Mouse (Mus musculus): ENCODE data around the gene Olfr917. TPM values are rescaled to one million over a fixed set of nuclear protein-coding genes. Genes with fewer than 3 reads are reported as not detected.

Gene Olfr917
- polyA plus RNA-seq (2014; fragmentation: Nextera tagmentation; extraction: Ambion mirVana), result not detected in 2 replicates

DNA sequence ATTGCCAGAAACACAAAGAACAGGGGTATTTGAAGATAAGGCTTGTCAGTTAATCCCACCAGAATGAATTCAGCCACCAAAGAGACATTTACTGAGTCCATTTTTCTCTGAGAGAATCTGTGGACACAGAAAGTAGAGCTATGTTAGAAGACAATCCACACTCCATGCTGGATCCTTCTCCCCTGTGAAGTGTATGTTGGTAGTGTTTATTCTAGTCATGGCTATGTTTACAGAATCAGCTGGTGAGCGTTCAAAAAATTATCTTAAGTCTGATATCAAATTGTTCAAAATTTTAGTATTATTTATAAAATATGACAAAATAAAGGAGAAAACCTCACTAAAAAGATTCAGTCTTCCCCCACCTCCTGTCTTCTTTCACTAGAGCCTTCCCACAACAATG lies at the start of gene Olfr917:
Gene Olfr917, minus strand, starts transcription at position 101 of the 400 bp plus-strand sequence.
- H3K4me3 ChIP-seq (ENCODE audit: low read depth, low read length), result no peak within 1 kb of the TSS
- DNase-seq (ENCODE audit: low spot score, missing footprints), result no peak
- H3K27me3 ChIP-seq (ENCODE audit: control insufficient read depth, insufficient read depth, low read length), result no peaks in the 10 kb centered on the region
- no peak for ATAC-seq (ENCODE audit: low FRiP score)
- H3K4me1 ChIP-seq (ENCODE audit: control insufficient read depth, insufficient read depth, low read length), result no peaks in the 10 kb centered on the region
- 88% methylated on average over 1 of the region's 1 CpGs for WGBS
- H3K9me3 ChIP-seq (ENCODE audit: control insufficient read depth, low read length), result no peaks in the 10 kb centered on the region
- H3K27ac ChIP-seq (ENCODE audit: low read depth, low read length), result no peak within 1 kb of the TSS
- H3K36me3 ChIP-seq (ENCODE audit: control insufficient read depth, insufficient read depth, low read length), result no peaks in the 10 kb centered on the region
- no peak within 1 kb of the TSS for H3K9ac ChIP-seq (ENCODE audit: low read length)
- H3K4me2 ChIP-seq, result no peak within 1 kb of the TSS

DNA sequence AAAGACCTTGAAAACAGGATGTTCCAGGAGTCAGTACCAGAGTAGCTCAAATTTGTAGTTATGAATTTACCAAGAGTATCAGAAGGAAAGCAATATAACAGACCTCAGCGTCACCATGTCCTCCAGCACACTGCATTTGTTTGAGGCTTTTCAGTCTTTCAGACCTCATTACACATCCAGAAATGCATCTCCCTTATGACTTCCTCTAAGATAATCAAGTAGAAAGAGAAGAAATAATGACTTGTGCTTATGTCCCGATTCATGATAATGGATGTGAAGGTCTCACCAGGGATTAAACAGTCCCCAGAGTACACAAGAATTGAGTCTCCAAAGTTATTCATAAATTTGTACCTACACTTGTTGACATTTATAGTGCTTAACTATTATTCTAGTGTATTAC lies 8.9 kb upstream of the Olfr917 start, which contains the start of gene Olfr918:
Gene Olfr918, minus strand, starts transcription at position 101 of the 400 bp plus-strand sequence.
- Histone ChIP-seq H3K9me3 (ENCODE audit: control insufficient read depth, low read length) (no peaks in the 10 kb centered on the region), H3K27me3 (ENCODE audit: control insufficient read depth, insufficient read depth, low read length) (no peaks in the 10 kb centered on the region), H3K27ac (ENCODE audit: low read depth, low read length) (no peak within 1 kb of the TSS), H3K4me1 (ENCODE audit: control insufficient read depth, insufficient read depth, low read length) (no peaks in the 10 kb centered on the region), H3K9ac (ENCODE audit: low read length) (no peak within 1 kb of the TSS), H3K4me2 (no peak within 1 kb of the TSS), H3K36me3 (ENCODE audit: control insufficient read depth, insufficient read depth, low read length) (no peaks in the 10 kb centered on the region), H3K4me3 (ENCODE audit: low read depth, low read length) (no peak within 1 kb of the TSS)
- 87% methylated on average over 2 of the region's 2 CpGs for WGBS
- DNase-seq (ENCODE audit: low spot score, missing footprints) (no peak), ATAC-seq (ENCODE audit: low FRiP score) (no peak)

DNA sequence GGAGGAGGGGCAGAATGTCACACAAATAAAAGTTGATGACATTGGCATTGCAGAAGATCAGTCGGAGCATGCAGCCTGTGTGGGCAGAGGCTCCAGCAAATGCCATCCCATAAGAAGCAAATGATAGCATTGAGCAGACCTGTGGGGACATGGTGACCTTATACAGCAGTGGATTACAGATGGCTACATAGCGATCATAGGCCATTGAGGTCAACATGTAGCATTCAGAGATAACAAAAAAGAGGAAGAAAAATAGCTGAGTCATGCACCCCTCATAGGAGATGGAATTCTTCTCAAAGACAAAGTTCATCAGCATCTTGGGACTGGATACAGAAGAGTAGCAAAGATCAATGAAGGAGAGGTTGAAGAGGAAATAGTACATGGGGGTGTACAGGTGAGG lies 7.2 kb upstream of the Olfr917 start:
- DNase-seq (ENCODE audit: low spot score, missing footprints) (no peak), ATAC-seq (ENCODE audit: low FRiP score) (no peak)
- no peak overlapping the region for H3K9ac ChIP-seq (ENCODE audit: low read length)
- WGBS, result 92% methylated on average over 2 of the region's 2 CpGs
- H3K27ac ChIP-seq (ENCODE audit: low read depth, low read length), result no peak overlapping the region
- H3K9me3 ChIP-seq (ENCODE audit: control insufficient read depth, low read length), result no peaks in the 10 kb centered on the region
- no peaks in the 10 kb centered on the region for H3K4me1 ChIP-seq (ENCODE audit: control insufficient read depth, insufficient read depth, low read length)
- no peaks in the 10 kb centered on the region for H3K36me3 ChIP-seq (ENCODE audit: control insufficient read depth, insufficient read depth, low read length)
- H3K27me3 ChIP-seq (ENCODE audit: control insufficient read depth, insufficient read depth, low read length), result no peaks in the 10 kb centered on the region
- H3K4me2 ChIP-seq, result no peak overlapping the region
- no peak overlapping the region for H3K4me3 ChIP-seq (ENCODE audit: low read depth, low read length)

DNA sequence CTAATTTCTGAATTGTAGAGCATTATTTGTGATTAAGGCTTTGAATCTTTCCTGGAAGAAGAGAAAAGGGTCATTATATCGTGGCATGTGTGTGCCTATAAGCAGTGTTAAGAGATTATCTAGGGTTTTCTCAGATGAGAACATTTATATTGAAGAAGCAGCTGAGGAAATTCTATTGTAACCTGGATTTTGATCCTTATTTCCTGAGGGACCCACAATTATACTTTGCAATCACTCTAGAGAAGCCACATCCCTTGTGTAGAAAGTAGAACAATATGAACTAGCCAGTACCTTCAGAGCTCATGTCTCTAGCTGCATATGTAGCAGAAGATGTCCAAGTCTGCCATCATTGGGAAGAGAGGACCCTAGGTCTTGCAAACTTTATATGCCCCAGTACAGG lies 5.9 kb downstream of the Olfr917 start, which contains the start of gene Olfr916:
Gene Olfr916, minus strand, starts transcription at position 101 of the 400 bp plus-strand sequence.
- H3K27ac ChIP-seq (ENCODE audit: low read depth, low read length), result no peak within 1 kb of the TSS
- H3K4me2 ChIP-seq, result no peak within 1 kb of the TSS
- DNase-seq (ENCODE audit: low spot score, missing footprints) (no peak), ATAC-seq (ENCODE audit: low FRiP score) (no peak)
- no peaks in the 10 kb centered on the region for H3K27me3 ChIP-seq (ENCODE audit: control insufficient read depth, insufficient read depth, low read length)
- WGBS, result 73% methylated on average over 1 of the region's 1 CpGs
- H3K9me3 ChIP-seq (ENCODE audit: control insufficient read depth, low read length), result no peaks in the 10 kb centered on the region
- no peak within 1 kb of the TSS for H3K4me3 ChIP-seq (ENCODE audit: low read depth, low read length)
- no peaks in the 10 kb centered on the region for H3K36me3 ChIP-seq (ENCODE audit: control insufficient read depth, insufficient read depth, low read length)
- no peaks in the 10 kb centered on the region for H3K4me1 ChIP-seq (ENCODE audit: control insufficient read depth, insufficient read depth, low read length)
- H3K9ac ChIP-seq (ENCODE audit: low read length), result no peak within 1 kb of the TSS

DNA sequence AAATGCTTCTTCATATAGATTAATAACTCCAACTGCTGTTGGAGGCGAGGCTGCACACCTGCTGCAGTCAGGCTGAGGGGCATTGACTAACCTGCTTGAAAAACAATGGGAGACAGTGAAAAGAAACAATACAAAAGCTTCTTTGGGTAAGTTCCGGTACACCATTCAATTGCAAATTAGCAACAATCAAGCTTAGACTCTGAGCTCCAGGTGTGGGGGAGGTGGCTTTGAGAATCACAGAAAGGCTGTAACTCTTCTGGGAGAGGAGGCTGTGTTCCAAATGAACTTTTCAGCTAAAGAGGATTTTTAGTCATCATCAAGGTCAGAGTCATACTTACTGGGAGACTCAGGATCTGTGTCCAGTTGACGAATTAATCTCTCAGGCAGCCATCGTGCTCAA lies 33.2 kb downstream of the Olfr917 start:
- Histone ChIP-seq H3K4me2 (no peak overlapping the region), H3K27me3 (ENCODE audit: control insufficient read depth, insufficient read depth, low read length) (no peaks in the 10 kb centered on the region), H3K4me1 (ENCODE audit: control insufficient read depth, insufficient read depth, low read length) (no peaks in the 10 kb centered on the region), H3K27ac (ENCODE audit: low read depth, low read length) (no peak overlapping the region), H3K9ac (ENCODE audit: low read length) (no peak overlapping the region), H3K9me3 (ENCODE audit: control insufficient read depth, low read length) (no peaks in the 10 kb centered on the region; the same call in 1 of the 2 replicates), H3K4me3 (ENCODE audit: low read depth, low read length) (no peak overlapping the region), H3K36me3 (ENCODE audit: control insufficient read depth, insufficient read depth, low read length) (no peaks in the 10 kb centered on the region)
- WGBS, result 79% methylated on average over 4 of the region's 4 CpGs
- ATAC-seq (ENCODE audit: low FRiP score) (no peak), DNase-seq (ENCODE audit: low spot score, missing footprints) (no peak)

Other genes starting within 250 kb of the Olfr917 start
- not detected in 2 replicates for gene Olfr901, start 236.4 kb downstream of the Olfr917 start, polyA plus RNA-seq (2014; fragmentation: Nextera tagmentation; extraction: Ambion mirVana)
- not detected in 2 replicates for gene Olfr902, start 218.2 kb downstream of the Olfr917 start, polyA plus RNA-seq (2014; fragmentation: Nextera tagmentation; extraction: Ambion mirVana)
- gene Olfr904, start 202.7 kb downstream of the Olfr917 start, polyA plus RNA-seq (2014; fragmentation: Nextera tagmentation; extraction: Ambion mirVana), result not detected in 2 replicates
- gene Olfr905, start 194.7 kb downstream of the Olfr917 start, polyA plus RNA-seq (2014; fragmentation: Nextera tagmentation; extraction: Ambion mirVana), result not detected in 2 replicates
- gene Olfr906, start 178.8 kb downstream of the Olfr917 start, polyA plus RNA-seq (2014; fragmentation: Nextera tagmentation; extraction: Ambion mirVana), result not detected in 2 replicates
- gene Olfr907, start 170.0 kb downstream of the Olfr917 start, polyA plus RNA-seq (2014; fragmentation: Nextera tagmentation; extraction: Ambion mirVana), result not detected in 2 replicates
- not detected in 2 replicates for gene Olfr911-ps1, start 144.3 kb downstream of the Olfr917 start, polyA plus RNA-seq (2014; fragmentation: Nextera tagmentation; extraction: Ambion mirVana)
- gene Olfr910, start 128.0 kb downstream of the Olfr917 start, polyA plus RNA-seq (2014; fragmentation: Nextera tagmentation; extraction: Ambion mirVana), result not detected in 2 replicates
- gene Olfr912, start 85.7 kb downstream of the Olfr917 start, polyA plus RNA-seq (2014; fragmentation: Nextera tagmentation; extraction: Ambion mirVana), result not detected in 2 replicates
- not detected in 2 replicates for gene Olfr913, start 73.1 kb downstream of the Olfr917 start, polyA plus RNA-seq (2014; fragmentation: Nextera tagmentation; extraction: Ambion mirVana)
- gene Olfr914, start 60.7 kb downstream of the Olfr917 start, polyA plus RNA-seq (2014; fragmentation: Nextera tagmentation; extraction: Ambion mirVana), result not detected in 2 replicates
- gene Olfr916, start 6.0 kb downstream of the Olfr917 start, polyA plus RNA-seq (2014; fragmentation: Nextera tagmentation; extraction: Ambion mirVana), result not detected in 2 replicates
- gene Olfr918, start 8.8 kb upstream of the Olfr917 start, polyA plus RNA-seq (2014; fragmentation: Nextera tagmentation; extraction: Ambion mirVana), result not detected in 2 replicates
- gene Olfr919, start 37.8 kb upstream of the Olfr917 start, polyA plus RNA-seq (2014; fragmentation: Nextera tagmentation; extraction: Ambion mirVana), result not detected in 2 replicates
- 8.2 and 10.6 TPM in 2 replicates for gene Vwa5a, start 52.4 kb upstream of the Olfr917 start, polyA plus RNA-seq (2014; fragmentation: Nextera tagmentation; extraction: Ambion mirVana)
- gene Olfr920, start 86.5 kb upstream of the Olfr917 start, polyA plus RNA-seq (2014; fragmentation: Nextera tagmentation; extraction: Ambion mirVana), result not detected in 2 replicates
- gene Olfr921, start 107.2 kb upstream of the Olfr917 start, polyA plus RNA-seq (2014; fragmentation: Nextera tagmentation; extraction: Ambion mirVana), result not detected in 2 replicates
- not detected in 2 replicates for gene Olfr922, start 148.8 kb upstream of the Olfr917 start, polyA plus RNA-seq (2014; fragmentation: Nextera tagmentation; extraction: Ambion mirVana)
- gene Olfr923, start 160.7 kb upstream of the Olfr917 start, polyA plus RNA-seq (2014; fragmentation: Nextera tagmentation; extraction: Ambion mirVana), result not detected in 2 replicates
- not detected in 2 replicates for gene Olfr924, start 178.6 kb upstream of the Olfr917 start, polyA plus RNA-seq (2014; fragmentation: Nextera tagmentation; extraction: Ambion mirVana)
- gene Olfr26, start 189.2 kb upstream of the Olfr917 start, polyA plus RNA-seq (2014; fragmentation: Nextera tagmentation; extraction: Ambion mirVana), result not detected in 2 replicates
- gene Olfr926, start 211.3 kb upstream of the Olfr917 start, polyA plus RNA-seq (2014; fragmentation: Nextera tagmentation; extraction: Ambion mirVana), result not detected in 2 replicates

Measured in midbrain, embryonic 11.5 days (tissue).